Mouse (Mus musculus): Measurements from ENCODE around the gene Abcb6. TPM values are rescaled to one million over a fixed set of nuclear protein-coding genes. Genes with fewer than 3 reads are reported as not detected.

The Abcb6 gene
- polyA plus RNA-seq, 1 experiment from 2014 or later: 18.8 TPM

DNA sequence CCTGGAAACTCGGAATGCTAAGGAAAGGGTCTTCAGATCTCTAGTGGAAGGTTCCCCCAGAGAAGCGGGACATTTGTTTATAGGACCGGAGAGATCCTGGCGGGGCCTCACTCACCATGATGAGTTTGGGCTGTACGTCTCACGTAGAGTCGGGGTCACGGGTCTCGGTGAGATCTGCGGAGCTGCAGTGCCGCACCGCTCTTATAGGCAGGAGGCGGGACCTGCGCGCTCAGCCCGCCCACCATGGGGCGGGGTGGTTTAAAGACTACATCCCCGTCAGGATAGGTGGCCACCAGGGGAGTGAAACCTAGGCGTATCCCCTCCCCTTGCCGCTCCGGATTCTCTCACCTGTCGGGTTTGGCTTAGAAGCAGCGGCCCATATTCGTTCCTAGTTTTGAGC, 38.9 kb upstream of the Abcb6 start:
- H3K9ac ChIP-seq (ENCODE audit: low read length): peak overlapping the region; percentile 72
- H3K4me1 ChIP-seq (replicated peaks; ENCODE audit: control insufficient read depth, insufficient read depth, low read length): peaks cover 12% of the 10 kb centered on the region
- peak; percentile 94 for ATAC-seq (ENCODE audit: low read depth)
- peak overlapping the region; percentile 54 for H3K4me3 ChIP-seq (ENCODE audit: low read length)
- H3K36me3 ChIP-seq (ENCODE audit: control insufficient read depth, insufficient read depth, low read length): peaks cover 4% of the 10 kb centered on the region
- H3K4me2 ChIP-seq (ENCODE audit: low read depth, low read length): peak overlapping the region; percentile 97
- no peak overlapping the region for H3K27ac ChIP-seq (ENCODE audit: low read length)
- H3K27me3 ChIP-seq (ENCODE audit: control insufficient read depth, insufficient read depth, low read depth, low read length): peaks cover 29% of the 10 kb centered on the region
- WGBS: 0% methylated on average over 24 of the region's 24 CpGs
- H3K9me3 ChIP-seq (ENCODE audit: control insufficient read depth, low read length): no peaks in the 10 kb centered on the region

DNA sequence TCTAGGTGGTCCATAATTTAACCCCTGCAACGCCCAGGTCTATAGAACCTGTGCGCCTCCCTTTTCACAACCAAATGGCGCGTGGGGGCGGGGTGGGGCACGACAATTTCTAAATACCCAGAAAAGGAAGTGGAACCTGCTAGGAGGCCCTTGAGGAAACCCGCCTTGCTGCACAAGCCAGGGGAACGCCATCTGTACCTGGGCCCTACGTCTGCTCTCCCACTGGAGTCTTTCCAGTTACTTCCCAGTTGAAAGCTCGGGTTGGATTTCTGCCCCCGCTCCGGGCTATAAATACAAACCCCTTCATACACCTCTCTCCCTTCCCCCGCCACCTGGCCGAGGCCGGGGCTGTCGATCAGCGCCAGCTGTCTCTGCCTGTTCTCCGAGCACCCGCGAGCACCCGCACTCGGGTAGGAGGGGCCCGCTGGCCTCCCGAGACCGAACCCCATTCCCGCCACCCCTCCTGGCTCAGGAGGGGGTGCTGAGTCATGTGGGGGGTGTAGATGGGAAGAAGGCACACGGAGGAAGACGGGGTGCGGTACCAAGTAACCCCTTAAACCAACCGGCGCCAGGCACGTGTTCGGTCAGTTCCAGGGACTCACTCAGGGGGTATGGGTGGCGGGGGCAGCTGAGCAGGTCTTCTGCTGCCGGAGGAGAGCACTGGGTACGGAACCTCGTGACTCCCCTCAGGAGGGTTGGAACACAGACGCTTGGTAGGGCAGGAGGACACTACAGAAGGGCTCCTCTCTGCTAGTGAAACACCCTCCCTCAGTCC, 38.2 kb upstream of the Abcb6 start:
- H3K27ac ChIP-seq (ENCODE audit: low read length): peak overlapping the region; percentile 52
- peaks cover 29% of the 10 kb centered on the region for H3K27me3 ChIP-seq (ENCODE audit: control insufficient read depth, insufficient read depth, low read depth, low read length)
- H3K4me3 ChIP-seq (ENCODE audit: low read length): peak overlapping the region; percentile 54
- WGBS: under 1% methylated on average over 38 of the region's 38 CpGs
- H3K9me3 ChIP-seq (ENCODE audit: control insufficient read depth, low read length): no peaks in the 10 kb centered on the region
- H3K4me2 ChIP-seq (ENCODE audit: low read depth, low read length): peak overlapping the region; percentile 97
- H3K9ac ChIP-seq (ENCODE audit: low read length): peak overlapping the region; percentile 63
- H3K4me1 ChIP-seq (replicated peaks; ENCODE audit: control insufficient read depth, insufficient read depth, low read length): peaks cover 12% of the 10 kb centered on the region
- peaks cover 7% of the 10 kb centered on the region for H3K36me3 ChIP-seq (ENCODE audit: control insufficient read depth, insufficient read depth, low read length)
- ATAC-seq (ENCODE audit: low read depth): peak; percentile 63

DNA sequence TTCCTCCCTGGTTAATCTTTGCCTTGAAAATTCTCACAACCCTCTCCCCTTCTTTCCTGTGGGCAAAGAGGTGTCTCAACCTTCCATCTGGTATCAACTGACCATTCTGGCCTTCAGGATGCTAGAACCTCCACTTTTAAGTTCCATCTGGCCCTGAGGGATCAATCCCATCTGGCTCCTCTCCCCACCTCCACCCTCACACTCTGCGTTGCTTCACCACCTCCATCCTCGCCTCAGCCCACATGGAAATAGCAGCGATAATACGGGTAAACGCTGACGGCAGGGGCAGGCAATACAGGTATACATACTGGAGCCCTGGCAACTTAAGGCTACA, 37.7 kb upstream of the Abcb6 start:
- Histone ChIP-seq H3K27ac (ENCODE audit: low read length) (no peak overlapping the region; the same call in 1 of the 2 replicates), H3K36me3 (ENCODE audit: control insufficient read depth, insufficient read depth, low read length) (peaks cover 10% of the 10 kb centered on the region), H3K9ac (ENCODE audit: low read length) (peak overlapping the region; percentile 63; the same call in 1 of the 2 replicates), H3K9me3 (ENCODE audit: control insufficient read depth, low read length) (no peaks in the 10 kb centered on the region), H3K4me3 (ENCODE audit: low read length) (peak overlapping the region; percentile 54), H3K4me1 (replicated peaks; ENCODE audit: control insufficient read depth, insufficient read depth, low read length) (peaks cover 12% of the 10 kb centered on the region), H3K27me3 (ENCODE audit: control insufficient read depth, insufficient read depth, low read depth, low read length) (peaks cover 29% of the 10 kb centered on the region), H3K4me2 (ENCODE audit: low read depth, low read length) (peak overlapping the region; percentile 97)
- ATAC-seq (ENCODE audit: low read depth): no peak
- WGBS: 3% methylated on average over 6 of the region's 6 CpGs

DNA sequence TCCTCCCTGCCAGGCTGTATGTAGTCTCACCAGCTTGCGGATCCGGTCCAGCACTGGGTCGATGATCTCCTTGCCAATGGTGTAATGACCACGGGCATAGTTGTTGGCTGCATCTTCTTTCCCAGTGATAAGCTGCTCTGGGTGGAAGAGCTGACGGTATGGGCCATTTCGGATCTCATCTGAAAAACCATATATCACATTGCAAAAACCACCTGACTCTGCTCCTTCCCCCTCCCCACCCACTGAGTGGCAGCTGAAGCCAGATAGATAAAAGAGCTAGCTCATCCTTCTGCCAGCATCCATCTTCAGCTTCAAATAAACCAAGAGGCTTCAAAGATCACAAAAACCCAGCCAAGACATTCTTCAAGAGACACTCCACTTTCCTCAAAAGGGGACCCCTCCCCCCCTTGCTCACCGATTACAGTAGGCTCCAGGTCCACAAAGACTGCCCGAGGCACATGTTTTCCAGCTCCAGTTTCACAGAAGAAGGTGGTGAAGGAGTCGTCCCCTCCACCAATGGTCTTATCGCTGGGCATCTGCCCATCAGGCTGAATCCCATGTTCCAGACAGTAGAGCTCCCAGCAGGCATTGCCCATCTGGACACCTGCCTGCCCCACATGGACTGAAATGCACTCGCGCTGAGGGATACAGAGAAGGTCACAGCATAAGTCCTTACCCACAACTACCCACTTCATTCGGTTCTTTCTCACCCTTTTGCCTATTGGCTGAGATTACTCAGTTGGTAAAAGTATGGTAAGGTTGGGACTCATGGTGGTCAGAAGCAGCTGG, 36.8 kb upstream of the Abcb6 start:
- H3K9ac ChIP-seq (ENCODE audit: low read length): no peak overlapping the region
- peaks cover 13% of the 10 kb centered on the region for H3K4me1 ChIP-seq (replicated peaks; ENCODE audit: control insufficient read depth, insufficient read depth, low read length)
- no peak overlapping the region for H3K4me2 ChIP-seq (ENCODE audit: low read depth, low read length)
- peaks cover 29% of the 10 kb centered on the region for H3K27me3 ChIP-seq (ENCODE audit: control insufficient read depth, insufficient read depth, low read depth, low read length)
- 69% methylated on average over 13 of the region's 13 CpGs for WGBS
- ATAC-seq (ENCODE audit: low read depth): no peak
- no peak overlapping the region for H3K4me3 ChIP-seq (ENCODE audit: low read length)
- H3K36me3 ChIP-seq (ENCODE audit: control insufficient read depth, insufficient read depth, low read length): peaks cover 13% of the 10 kb centered on the region
- H3K27ac ChIP-seq (ENCODE audit: low read length): no peak overlapping the region
- H3K9me3 ChIP-seq (ENCODE audit: control insufficient read depth, low read length): no peaks in the 10 kb centered on the region

DNA sequence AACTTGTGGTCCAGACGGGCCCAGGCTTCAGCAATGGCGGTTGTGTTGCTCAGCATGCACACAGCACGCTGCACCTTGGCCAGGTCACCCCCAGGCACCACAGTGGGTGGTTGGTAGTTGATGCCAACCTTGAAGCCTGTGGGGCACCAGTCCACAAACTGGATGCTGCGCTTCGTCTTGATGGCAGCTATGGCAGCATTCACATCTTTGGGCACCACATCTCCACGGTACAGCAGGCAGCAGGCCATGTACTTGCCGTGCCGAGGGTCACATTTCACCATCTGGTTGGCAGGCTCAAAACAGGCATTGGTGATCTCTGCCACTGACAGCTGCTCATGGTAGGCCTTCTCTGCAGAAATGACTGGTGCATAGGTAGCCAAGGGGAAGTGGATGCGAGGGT, 35.6 kb upstream of the Abcb6 start:
- peaks cover 21% of the 10 kb centered on the region for H3K4me1 ChIP-seq (replicated peaks; ENCODE audit: control insufficient read depth, insufficient read depth, low read length)
- H3K9ac ChIP-seq (ENCODE audit: low read length): no peak overlapping the region
- ATAC-seq (ENCODE audit: low read depth): no peak
- 91% methylated on average over 9 of the region's 9 CpGs for WGBS
- no peaks in the 10 kb centered on the region for H3K9me3 ChIP-seq (ENCODE audit: control insufficient read depth, low read length)
- no peak overlapping the region for H3K4me2 ChIP-seq (ENCODE audit: low read depth, low read length)
- no peak overlapping the region for H3K27ac ChIP-seq (ENCODE audit: low read length)
- H3K36me3 ChIP-seq (ENCODE audit: control insufficient read depth, insufficient read depth, low read length): peaks cover 13% of the 10 kb centered on the region
- no peak overlapping the region for H3K4me3 ChIP-seq (ENCODE audit: low read length)
- peaks cover 29% of the 10 kb centered on the region for H3K27me3 ChIP-seq (ENCODE audit: control insufficient read depth, insufficient read depth, low read depth, low read length)

DNA sequence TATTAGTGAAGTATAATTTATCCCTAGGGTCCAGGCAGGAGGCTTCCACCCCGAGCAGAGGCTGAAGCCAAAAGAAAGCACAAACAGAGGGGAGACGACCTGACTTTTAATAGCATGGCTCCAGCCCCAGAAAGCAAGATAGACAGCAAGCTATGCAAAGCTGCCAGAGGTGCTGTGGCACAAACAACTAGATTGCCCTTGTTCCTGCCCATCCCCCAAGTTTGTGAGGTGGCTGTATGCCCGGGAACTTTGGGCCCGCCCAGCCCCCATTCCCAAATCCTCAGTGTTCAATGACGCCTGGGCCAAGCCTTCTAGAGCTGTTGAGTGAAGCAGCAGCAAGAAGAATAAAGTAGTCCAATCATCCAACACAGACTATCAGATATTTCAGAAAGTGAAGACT, 34.7 kb upstream of the Abcb6 start:
- H3K9me3 ChIP-seq (ENCODE audit: control insufficient read depth, low read length): no peaks in the 10 kb centered on the region
- peaks cover 25% of the 10 kb centered on the region for H3K4me1 ChIP-seq (replicated peaks; ENCODE audit: control insufficient read depth, insufficient read depth, low read length)
- ATAC-seq (ENCODE audit: low read depth): no peak
- no peak overlapping the region for H3K4me3 ChIP-seq (ENCODE audit: low read length)
- no peak overlapping the region for H3K9ac ChIP-seq (ENCODE audit: low read length)
- no peak overlapping the region for H3K4me2 ChIP-seq (ENCODE audit: low read depth, low read length)
- H3K36me3 ChIP-seq (ENCODE audit: control insufficient read depth, insufficient read depth, low read length): peaks cover 13% of the 10 kb centered on the region
- peaks cover 22% of the 10 kb centered on the region for H3K27me3 ChIP-seq (ENCODE audit: control insufficient read depth, insufficient read depth, low read depth, low read length)
- peak overlapping the region; percentile 70; the same call in 1 of the 2 replicates for H3K27ac ChIP-seq (ENCODE audit: low read length)
- WGBS: 51% methylated on average over 5 of the region's 5 CpGs

DNA sequence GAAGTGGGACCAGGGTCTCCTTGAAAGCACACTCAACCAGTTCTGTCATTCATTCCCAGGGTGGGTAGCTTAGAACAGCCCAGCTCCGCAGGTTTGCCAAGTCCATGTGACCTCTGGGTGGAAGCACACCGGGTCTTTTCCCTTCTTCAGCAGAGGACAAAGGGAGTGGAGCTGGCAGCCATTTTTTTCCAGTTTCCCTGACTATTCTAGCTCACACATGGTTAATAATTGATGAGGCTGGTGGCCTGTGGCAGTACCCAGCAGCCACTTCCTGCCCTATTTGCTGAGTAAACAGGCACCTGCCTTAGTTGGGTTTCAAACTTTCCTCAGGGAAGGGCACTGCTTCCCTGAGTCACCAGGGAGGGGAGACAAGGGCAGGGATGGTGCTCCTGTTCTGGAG, 34.2 kb upstream of the Abcb6 start:
- Histone ChIP-seq H3K4me3 (ENCODE audit: low read length) (no peak overlapping the region), H3K4me1 (replicated peaks; ENCODE audit: control insufficient read depth, insufficient read depth, low read length) (peaks cover 25% of the 10 kb centered on the region), H3K27me3 (ENCODE audit: control insufficient read depth, insufficient read depth, low read depth, low read length) (peaks cover 17% of the 10 kb centered on the region), H3K9ac (ENCODE audit: low read length) (no peak overlapping the region), H3K9me3 (ENCODE audit: control insufficient read depth, low read length) (no peaks in the 10 kb centered on the region), H3K27ac (ENCODE audit: low read length) (peak overlapping the region; percentile 70), H3K36me3 (ENCODE audit: control insufficient read depth, insufficient read depth, low read length) (peaks cover 13% of the 10 kb centered on the region), H3K4me2 (ENCODE audit: low read depth, low read length) (no peak overlapping the region)
- 57% methylated on average over 2 of the region's 2 CpGs for WGBS
- no peak for ATAC-seq (ENCODE audit: low read depth)

DNA sequence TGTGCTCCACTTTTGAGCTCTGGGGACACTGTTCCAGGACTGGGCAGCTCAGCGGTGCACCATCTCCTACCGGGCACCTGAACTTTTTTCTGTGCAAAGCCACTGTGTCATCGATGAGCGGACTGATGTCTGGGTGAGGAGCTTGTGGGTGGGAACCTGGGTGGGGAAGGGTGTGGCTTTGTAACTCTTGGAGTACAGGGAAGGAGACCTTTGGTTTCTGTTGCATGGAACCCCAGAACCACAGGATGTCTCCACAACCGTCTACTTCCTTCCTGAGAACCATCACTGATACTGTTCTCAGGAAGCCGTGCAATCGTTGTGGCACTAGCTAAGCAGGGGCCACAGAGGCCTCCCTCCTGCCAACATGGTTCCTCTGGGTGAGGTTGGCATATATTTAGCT, 32.9 kb upstream of the Abcb6 start:
- Histone ChIP-seq H3K9me3 (ENCODE audit: control insufficient read depth, low read length) (no peaks in the 10 kb centered on the region), H3K4me1 (replicated peaks; ENCODE audit: control insufficient read depth, insufficient read depth, low read length) (peaks cover 26% of the 10 kb centered on the region), H3K4me2 (ENCODE audit: low read depth, low read length) (no peak overlapping the region), H3K36me3 (ENCODE audit: control insufficient read depth, insufficient read depth, low read length) (peaks cover 13% of the 10 kb centered on the region), H3K27ac (ENCODE audit: low read length) (no peak overlapping the region), H3K4me3 (ENCODE audit: low read length) (no peak overlapping the region), H3K27me3 (ENCODE audit: control insufficient read depth, insufficient read depth, low read depth, low read length) (peaks cover 6% of the 10 kb centered on the region), H3K9ac (ENCODE audit: low read length) (no peak overlapping the region)
- ATAC-seq (ENCODE audit: low read depth): no peak
- 79% methylated on average over 7 of the region's 7 CpGs for WGBS

DNA sequence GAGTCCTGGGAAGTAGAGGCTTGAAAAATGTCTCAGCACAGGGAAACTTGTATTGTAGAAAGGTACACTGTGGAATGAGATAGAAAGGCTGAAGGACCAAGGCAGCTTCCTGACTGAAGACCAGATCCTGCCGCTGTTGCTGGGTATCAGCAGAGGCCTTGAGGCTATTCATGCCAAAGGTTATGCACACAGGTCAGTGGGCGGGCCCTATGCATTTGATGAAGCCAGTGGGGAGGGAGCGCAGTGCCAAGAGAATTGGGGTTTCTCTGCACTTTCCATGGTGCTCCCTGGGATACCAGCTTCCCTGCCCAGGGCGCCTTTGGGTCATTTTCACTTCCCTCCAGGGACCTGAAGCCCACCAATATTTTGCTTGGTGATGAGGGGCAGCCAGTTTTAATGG, 32.4 kb upstream of the Abcb6 start:
- no peak overlapping the region for H3K27ac ChIP-seq (ENCODE audit: low read length)
- 70% methylated on average over 4 of the region's 4 CpGs for WGBS
- no peak for ATAC-seq (ENCODE audit: low read depth)
- peaks cover 26% of the 10 kb centered on the region for H3K4me1 ChIP-seq (replicated peaks; ENCODE audit: control insufficient read depth, insufficient read depth, low read length)
- peaks cover 3% of the 10 kb centered on the region; the same call in 1 of the 2 replicates for H3K27me3 ChIP-seq (ENCODE audit: control insufficient read depth, insufficient read depth, low read depth, low read length)
- no peaks in the 10 kb centered on the region for H3K9me3 ChIP-seq (ENCODE audit: control insufficient read depth, low read length)
- H3K4me3 ChIP-seq (ENCODE audit: low read length): no peak overlapping the region
- H3K9ac ChIP-seq (ENCODE audit: low read length): no peak overlapping the region
- H3K4me2 ChIP-seq (ENCODE audit: low read depth, low read length): no peak overlapping the region
- peaks cover 13% of the 10 kb centered on the region for H3K36me3 ChIP-seq (ENCODE audit: control insufficient read depth, insufficient read depth, low read length)
